Mouse (Mus musculus) inflammation-experienced regulatory T-cells, adult 6 months (primary cell): ENCODE results near the gene Cdh22. TPM values are rescaled to one million over a fixed set of nuclear protein-coding genes. Genes with fewer than 3 reads are reported as not detected.

Experiments
- ATAC-seq: one replicate; pipeline ENCODE4 v1.8.0; 2017
- polyA plus RNA-seq, 3 experiments: library from polyadenylated mRNA; unstranded; fragments of 100-300 nt; shearing (Covaris generic); gene quantifications; one replicate each; pipeline ENCODE4 v1.2.1; 2017

Gene Cdh22
- polyA plus RNA-seq, 3 experiments from 2014 or later, result not detected

DNA sequence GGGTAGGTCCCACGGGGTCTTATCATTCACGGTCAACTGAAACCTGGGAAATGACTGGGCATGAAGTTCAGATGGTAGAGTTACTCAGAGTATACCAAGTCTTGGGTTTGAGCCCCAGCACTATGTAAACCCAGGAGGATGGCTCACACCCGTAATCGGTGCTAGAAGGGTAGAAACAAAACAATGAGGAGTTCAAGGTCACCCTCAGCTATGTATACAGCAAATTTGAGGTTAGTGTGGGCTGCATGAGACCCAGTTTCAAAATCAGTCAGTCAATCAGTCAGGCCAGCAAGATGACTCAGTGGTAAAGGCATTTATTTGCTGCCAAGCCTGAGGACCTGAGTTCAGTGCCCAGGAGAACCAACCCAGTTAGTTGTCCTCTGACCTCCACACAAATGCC is 27.6 kb downstream of the Cdh22 start:
- ATAC-seq, result no peak

DNA sequence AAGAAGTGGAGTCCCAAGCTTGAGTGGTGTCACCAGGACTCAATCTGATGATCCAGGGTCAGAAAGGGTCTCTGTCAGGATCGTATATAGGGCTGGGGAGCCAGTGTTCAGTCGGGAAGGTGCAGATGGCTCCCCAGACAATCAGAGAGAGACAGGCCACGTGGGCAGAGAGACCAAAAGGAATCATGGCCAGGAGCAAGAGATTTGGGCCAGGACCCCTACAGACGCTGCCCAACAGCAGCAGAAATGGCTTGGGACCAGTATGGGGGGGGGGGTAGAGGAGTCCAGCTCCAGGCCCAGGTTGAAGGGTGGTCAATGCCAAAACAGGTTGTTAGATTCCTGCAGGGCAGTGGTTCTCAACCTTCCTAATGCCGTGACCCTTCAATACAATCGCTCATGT is 29.2 kb downstream of the Cdh22 start:
- ATAC-seq, result no peak

DNA sequence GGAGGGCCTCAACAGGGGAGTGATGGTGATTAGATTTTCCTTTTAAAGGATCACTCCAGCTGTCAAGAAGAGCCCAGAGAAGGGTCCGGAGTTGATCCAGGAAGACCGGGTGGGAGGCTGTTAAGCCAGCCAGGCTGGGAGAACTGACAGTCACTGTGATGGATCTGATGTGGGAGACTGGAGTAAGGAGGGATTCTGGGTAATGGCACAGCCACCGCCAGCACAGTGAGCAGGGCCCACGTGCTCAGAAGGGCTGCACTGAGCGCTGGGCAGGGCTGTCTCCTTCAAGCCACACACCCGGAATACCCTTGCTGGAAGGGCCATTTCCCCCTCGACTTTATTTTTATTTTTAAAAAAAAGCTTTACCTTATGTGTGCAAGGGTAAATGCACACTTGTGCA is 29.7 kb downstream of the Cdh22 start:
- no peak for ATAC-seq

DNA sequence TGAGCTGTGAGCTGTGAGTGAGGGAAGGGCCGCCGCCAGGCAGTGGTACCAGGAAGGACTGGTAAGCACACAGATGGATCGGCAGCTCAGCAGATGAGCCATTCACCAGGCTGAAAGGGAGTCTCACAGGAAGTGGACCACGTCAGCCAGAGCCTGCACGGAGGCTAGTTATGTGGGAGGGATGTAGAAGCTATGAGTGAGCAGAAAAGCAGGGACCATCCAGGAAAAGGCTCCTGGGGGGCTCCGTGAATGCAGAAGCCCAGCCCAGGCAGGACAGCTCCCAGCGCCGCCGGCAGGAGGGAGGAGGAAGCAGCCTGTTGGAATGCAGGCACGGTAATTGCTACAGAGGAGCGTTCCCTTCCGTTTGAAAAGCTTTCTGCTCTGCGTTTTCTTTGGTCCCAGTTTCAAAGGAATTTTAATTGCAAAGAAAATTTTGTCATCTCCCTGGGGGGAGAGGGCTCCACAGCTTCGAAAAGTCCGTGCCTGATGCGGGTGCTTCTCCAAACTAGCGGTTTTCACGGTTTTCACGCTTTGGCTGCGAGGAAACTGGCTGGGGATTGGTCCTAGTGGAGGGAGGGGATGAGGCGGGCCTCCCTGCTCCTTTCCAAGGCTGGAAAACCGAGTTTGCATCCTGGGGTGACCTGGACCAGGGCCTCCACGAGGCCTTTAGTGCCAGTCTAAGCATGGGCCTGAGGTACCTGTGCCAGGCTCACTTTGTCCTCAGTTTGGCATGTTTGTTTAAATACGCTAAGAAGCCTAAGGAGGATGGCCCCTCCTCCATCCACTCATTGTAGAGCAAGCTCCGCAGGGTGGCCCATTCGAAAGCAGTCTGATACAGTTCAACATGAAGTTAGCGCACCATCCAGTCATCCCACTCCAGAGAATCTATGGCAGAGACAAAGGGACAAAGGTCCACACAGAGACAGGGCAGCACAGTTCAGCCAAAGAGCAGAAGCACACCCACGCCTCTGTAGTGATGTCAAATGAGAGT is 32.6 kb downstream of the Cdh22 start:
- ATAC-seq, result no peak

DNA sequence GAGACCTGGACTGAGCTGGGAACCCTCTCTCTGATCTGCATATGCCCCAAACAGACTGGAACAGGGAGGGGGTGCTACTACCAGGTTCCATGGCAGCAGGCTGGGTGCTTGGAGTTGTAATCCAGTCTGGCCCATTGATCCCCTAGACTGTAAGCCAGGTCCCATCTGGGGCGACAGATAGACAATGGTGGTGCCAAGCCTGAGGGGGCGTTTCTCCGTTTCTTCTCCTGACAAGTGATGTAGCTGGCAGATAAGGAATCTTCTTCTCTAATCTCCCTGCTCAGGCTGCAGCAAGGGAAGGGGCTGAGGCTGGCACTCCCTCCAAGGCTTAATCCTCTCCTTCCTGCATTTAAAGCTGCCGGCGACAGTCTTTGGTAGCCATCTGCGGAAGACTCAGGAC is 37.1 kb downstream of the Cdh22 start:
- no peak for ATAC-seq

DNA sequence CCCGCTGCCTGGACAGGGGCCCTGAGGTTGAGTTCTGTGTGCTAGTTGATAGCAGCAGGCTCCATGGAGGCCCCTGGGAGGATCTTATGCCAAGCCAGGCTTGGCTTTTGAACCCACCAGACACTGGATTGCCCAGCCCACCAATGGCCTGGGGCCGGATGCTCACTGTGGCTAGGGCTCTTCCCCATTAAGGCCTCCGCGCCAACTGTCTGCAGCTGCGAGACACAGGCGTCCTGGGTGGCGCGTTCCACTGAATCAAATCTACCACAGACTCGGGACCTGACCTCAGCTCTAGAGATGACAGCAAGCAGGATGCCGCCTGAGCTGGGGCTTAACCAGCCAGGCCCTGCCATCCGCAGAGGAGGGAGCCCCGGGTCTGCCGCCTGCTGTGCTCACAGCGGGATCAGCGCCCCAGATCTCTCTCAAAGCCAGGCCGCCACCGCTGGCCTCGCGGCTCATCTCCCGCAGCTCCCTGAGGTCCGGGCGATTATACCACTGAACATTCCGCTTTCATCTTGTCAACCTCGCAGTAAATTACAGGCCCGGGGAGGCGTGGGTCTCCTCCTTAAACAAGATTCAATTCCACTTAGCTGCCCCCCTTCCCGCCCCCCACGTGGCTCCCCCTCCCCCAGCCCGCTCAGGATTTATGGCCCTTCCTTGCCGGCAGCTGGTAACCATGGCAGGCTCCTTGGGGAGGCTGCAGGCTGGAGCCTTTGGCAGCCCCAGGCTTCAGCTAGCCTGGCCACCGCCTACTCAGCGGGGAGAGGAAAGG is 39.1 kb downstream of the Cdh22 start:
- ATAC-seq, result no peak

DNA sequence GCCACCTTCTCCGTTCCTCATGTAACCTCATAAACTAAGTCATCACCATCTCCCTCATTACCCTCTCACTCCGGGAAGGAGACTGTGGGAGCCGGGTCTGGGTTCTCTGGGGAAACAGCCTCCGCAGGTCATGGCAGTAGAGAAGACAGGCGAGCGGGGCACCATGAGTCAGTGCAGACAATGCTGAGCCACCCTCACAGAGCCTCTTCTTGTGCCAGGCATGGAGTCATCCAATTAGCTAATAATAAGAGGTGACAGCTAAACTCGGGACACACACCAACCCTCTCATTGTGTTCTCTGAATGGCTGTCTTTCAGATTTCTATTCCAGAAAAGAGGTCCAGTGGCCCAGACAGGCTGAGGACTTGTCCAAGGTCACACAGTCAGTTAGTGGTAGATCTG is 43.2 kb downstream of the Cdh22 start:
- no peak for ATAC-seq

DNA sequence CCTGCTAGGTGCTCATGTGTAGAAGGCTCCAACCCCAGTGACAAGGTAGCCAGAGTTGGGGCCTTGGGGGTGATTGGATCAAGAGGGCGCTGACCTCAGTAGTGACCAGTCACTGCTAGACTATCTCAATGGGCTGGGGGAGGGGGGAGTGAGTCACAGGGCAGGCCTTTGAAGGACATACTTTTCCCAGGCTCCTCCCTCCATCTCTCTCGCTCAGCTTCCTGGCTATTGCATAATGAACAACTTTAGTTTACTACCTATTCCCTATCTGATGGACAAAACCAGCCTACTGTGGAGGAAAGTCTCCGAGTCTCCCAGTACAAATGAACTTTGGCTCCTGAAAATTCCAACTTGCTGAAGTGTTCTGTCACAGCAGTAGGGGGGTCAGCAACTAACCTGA is 45.1 kb downstream of the Cdh22 start:
- no peak for ATAC-seq

DNA sequence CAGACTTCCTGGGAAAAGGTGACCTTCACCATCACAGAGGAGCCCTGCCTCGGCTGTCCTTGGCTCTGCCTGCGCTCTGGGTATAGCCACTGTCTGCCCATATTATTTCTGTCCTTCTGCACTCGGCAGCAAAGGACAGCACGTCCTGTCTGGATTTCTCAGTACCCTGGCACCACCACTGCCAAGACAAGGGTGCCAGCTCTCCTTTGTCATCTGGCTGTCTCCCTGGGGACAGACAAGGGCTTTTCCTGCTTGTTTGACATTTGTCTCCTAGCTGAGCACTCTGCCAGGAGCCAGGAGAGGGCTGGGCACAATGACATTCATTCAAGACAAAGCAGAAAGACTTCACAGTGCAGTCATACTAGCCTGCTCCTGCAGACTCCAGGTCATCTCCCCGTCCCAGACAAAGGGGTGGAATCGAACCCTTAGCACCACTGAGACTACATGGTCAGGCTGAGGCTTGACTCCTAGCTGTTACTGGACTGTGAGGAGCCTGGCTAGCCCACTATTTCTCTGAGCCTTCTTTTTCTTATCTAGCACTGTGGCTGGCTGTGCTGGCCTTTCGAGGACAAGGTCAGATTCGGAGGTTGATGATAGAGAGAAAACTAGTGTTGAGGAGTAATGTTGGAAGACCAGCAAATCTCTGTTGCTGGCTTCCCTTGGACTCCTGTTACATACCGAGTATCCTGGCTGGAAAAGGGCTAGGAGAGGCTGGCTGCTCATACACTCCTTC is 46.8 kb downstream of the Cdh22 start:
- ATAC-seq, result no peak

DNA sequence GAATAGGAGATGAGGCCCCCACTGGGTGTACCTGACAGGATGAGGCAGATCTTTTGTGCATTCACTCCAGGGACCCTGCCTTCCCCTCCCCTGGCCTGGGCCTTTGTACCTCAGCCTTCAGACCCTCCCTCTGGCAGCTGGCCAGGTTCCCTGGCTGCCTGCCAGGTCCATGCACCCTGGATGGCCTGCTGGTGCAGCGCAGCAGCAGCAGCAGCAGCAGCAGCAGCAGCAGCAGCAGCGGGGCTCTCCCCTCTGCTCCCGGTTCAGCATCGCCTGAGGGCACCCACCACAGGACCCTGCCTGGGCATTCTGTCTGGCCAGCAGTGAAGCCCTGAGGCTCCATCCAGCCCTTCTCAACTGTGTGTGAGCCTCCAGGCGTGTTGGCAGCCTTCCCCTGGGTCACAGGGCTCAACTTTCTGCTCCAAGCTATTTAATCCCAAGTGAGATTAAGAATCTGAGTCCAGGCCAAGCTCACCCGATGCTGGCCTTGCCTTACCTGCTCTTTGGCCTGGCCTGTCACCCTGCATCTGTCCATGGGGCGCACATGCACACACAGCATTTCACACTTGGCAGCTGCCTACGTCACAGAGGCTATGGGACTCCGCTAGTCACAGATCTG is 50.5 kb downstream of the Cdh22 start:
- ATAC-seq, result no peak

DNA sequence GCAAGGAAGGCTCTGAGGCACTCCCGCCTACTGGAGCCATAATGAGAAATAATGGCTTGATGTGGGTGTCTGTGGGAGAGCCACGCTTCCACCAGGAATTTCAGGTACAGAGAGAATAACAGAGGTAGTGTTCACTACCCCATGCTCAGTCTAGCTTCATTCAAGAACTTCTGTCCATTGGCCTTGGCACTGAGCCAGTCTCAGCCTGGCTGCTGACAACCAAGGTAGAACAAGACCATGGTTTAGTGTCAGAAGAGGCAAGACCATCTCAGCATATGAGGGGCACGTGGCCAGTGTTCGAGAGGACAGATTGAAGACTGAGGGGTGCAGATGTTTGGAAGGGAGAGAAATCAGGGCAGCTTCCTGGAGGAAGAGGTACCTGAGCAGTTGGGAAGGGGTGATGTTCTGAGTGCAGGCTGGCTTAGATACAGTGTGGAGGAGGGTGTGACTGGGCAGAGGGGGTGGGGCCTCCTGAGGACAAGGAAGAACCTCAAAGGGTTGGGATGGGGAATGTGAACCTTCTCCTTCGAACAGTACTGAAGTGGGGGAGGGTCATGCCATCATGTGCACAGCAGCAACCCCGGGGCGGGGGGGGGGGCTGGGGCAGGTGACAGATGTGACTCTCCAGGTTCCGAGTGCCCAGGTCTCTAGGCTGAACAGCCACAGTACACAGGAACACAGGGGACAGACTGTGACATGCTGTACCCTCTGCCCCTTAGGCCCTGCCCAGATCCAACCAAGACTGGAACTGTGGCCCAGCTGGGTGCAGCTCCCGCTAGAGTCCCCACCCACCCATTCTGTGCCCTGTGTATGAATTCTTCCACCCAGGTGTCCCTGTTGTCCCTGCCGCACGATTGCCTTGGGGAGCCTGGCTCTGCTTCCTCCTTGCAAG is 52.3 kb downstream of the Cdh22 start:
- ATAC-seq, result no peak

DNA sequence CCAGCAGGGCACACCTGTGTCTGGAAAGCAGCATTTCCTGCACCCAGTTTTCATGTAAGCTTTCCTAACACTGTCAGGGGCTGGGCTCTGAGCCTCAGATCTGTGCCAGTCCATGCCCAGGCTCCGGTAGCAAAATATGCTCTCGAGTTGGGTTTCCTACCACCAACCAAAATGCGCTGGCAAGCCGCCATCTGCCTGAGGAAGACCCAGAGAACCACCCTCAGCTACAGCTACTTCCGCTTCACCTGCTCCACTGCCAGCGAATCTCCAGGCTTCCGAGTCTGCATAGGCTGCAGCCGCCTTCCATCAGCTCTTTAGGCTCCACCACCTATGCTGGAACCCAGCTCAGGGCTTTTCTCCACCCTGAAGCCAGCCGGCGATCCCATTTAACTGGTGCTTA is 55.4 kb downstream of the Cdh22 start:
- no peak for ATAC-seq

DNA sequence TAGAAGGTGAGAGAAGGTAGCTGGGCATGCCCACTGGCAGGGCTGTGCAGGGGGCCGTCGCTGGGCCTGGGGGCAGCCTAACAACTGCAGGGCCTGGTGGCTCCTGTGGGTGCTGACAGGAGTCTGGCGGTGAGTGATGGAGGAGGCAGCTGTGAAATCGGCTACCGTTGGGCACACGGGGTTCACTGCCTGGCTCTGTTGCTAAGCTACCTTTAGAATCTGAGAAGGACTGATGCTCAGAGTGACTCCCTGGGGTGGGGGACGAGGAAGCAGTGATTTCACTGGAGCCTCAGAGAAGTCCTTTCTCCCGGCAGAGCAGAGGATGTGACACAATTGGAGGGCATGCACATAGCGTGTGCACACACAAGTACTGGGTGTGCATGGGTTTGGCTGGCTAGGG is 57.7 kb downstream of the Cdh22 start:
- ATAC-seq, result no peak

DNA sequence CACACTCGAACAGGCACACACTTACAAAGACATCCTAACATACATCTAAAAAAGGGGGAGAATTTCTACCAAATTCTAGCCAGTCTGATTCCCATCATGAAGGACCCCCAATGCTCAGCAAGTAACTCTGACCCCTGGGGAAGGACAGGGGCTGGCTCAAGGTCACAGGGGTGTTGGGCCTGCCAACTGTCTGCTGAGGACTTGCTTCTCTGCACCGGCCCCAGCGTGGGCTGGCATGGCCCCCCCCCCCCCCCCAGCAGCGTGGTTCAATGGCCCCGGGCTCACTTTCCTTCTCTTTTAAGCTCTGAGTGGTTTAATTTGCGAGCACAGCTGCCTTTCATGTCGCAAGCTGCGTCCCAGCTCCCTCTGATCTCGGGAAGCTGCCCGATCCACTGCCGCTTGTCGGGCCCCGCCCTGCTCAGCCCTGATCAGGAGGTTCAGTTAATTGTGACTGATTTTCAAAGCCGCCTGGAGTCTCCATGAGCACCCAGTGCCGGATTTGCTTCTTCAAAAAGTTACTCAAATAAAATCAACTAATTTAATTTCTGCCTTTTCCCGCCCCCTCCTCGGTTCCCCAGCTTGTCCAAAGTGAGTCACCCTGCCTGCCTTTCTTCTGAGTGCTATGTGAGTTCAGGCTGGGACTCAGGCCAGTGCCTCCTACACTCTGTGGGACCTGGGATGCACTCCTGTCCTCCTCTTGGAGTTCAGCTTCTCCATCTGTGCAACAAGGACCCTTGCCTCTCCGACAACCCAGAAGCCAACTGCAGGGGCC is 67.8 kb downstream of the Cdh22 start:
- ATAC-seq, result no peak

DNA sequence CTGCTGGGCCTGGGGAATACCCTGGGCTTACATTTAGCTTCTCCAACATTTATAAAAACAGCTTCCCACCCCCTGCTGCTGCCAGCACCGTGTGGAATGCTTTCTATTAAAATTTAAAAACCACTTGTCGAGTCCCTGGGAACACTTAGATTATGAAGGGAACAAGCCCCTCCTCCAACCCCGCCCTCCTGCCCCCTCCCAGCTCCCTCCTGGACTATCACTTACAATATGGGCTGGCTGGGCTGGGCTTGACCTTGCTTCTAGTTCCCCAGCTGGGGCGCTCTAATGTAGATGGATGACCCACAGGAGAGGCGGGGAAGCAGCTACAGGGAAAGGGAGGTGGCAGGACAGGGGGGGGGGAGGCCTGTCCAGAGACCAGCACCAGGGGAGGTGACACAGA is 72.4 kb downstream of the Cdh22 start:
- no peak for ATAC-seq

DNA sequence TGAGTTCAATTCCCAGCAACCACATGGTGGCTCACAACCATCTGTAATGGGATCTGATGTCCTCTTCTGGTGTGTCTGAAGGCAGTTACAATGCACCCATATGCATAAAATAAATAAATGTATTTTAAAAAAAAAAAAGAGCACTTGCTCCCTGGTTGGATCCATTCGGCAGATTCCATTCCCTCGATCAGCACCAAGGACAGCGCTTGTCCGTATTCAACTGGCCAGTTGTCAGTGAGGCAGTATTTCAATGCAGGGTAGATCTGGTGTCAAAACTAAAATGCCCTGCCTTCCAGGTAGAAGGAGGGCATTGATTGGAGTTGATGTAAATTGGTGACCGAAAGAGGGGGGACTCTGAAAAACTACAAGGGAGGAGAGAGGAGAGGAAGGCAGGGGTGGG is 74.2 kb downstream of the Cdh22 start:
- ATAC-seq, result no peak

DNA sequence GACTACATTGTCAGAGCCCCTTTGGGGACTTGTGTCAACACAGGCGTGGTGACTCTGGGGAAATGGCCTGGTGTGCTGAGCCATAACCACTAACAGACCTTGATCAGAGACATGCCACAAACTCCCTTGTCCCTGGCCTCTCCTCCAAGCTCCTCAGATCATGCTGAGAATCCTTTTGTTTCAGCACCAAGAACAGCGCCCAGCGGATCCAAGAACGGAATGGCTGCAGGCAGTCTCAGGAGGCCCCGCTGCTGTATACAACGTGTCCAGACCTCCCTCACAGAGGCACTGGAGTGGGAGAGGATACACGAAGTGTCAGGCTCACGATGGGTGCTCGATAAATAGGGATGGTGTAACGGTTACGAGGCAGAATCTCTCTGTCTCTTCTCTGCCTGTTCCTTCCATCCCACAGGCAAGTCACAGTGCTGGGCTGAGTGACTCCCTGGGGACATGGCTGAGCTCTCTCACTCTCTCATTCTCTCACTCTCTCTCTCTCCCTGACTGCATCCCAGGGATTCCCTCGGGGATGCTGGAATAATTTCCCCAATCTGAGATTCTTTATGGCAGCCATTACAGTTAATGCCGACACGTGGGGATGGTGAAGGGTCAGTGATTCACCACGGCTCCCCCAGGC is 75.5 kb downstream of the Cdh22 start:
- no peak for ATAC-seq

DNA sequence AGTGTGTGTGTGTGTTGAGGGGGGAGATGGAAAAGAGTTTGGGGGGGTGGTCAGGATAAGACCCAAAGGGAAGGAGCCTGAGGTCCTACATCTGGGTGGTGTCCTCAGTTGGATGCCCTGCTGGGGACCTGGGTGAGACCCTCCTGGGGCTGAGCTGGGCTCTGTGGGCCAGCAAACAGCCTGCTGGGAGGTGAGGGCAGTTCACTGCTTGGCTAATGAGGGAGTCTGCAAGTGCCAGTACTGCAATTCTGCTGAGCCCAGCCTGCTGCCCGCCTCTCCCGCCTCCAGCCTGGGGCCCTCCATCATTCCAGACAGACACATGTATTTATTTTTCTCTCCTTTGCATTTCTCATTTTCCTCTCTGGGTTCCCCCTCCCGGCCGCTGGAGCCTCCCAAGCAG is 76.3 kb downstream of the Cdh22 start:
- ATAC-seq, result no peak

DNA sequence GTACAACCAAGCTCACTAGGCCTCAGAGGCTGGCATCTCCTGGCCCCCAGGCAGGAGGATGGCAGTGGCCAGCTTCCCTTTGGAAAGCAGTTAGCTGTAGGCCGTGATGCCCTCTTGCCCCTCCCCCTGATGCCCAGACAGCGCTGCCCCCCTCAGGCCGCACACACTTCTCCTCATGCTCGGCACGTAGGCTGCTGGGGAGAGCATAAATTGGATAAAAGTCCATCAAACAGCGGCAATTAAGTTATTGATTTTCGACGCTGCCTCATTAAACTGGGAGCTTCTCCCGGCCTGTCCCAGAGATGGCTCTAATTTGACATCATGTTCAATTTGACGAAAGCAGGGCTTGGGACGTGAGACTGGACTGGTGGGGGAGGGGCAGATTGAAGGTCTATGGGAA is 76.8 kb downstream of the Cdh22 start:
- ATAC-seq, result no peak

DNA sequence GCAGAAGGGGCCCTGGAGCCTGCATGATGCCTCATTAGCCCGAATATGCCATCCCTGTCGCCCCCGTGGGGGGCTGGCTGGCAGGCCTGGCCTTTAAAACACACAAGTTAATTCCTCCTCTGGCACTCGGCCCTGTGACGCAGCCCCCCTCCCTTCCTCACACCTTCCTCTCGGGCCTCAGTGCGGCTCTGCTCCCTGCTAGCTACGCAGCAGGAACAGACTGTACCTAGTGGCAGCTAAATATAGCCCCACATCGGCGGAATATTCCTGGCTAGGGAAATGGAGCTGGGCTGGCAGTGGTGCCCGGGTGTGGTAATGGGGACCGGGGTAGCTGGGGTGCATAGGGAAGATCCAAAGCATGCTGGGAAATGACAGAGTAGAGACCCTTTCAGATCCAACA is 81.6 kb downstream of the Cdh22 start:
- no peak for ATAC-seq
